Mouse (Mus musculus) left cerebral cortex, adult 18-20 months (tissue): ENCODE results near the gene Slit3. TPM values are rescaled to one million over a fixed set of nuclear protein-coding genes. Genes with fewer than 3 reads are reported as not detected.

Source experiments
- DNase-seq, 2 experiments: peaks; one replicate each; pipeline ENCODE4 v3.0.0; 2021 to 2022; ENCODE audit warnings: low spot score in 2 of 2, mixed read lengths in 1 of 2
- total RNA-seq, 2 experiments: library from RNA; stranded (reverse); gene quantifications; 2 replicates each; pipeline ENCODE4 v1.2.3; 2021

Gene Slit3
- total RNA-seq, 2 experiments from 2014 or later, result 45.7 to 50.4 TPM

- no peak for DNase-seq
Observed at GRCm38 (mm10) chr11:35302272-35302671, 181.2 kb downstream of the Slit3 start.

DNA sequence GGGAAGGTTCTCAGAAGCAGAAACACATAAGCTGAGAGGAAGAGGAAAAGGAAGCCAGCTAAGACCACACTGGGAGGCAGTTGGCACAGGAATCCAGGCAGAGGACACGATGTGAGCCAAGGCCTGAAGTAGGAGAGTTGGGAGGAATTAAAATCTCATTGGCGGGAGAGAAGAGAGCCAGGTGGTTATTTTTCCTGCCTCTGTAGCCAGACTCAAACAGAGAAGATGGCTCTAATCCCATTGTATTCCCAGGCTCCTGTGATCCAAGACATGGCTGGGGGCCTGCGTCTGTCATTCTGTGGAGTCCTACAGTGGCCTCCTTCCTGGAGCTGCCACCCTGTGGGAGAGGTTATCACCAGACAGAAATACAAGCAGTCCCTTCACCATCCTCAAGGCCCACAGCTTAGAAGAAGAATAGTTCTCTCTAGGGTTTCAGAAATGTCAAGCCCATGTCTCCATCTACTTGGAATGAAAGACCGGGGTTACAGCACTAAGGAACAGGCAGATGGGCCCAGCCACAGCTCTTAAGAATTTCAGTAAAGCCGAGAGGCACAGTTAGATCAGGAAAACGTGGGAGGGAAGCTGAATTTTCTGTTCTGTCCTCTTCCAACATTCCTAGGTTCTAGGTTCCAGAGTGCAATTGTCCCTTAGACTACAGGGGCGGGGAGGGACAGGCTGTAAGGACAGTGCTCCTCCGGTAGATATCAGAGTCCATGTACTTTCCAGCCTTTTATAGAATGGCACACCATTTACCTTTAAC is 183.4 kb downstream of the Slit3 start:
- DNase-seq, result no peak

- no peak for DNase-seq
Observed at GRCm38 (mm10) chr11:35305111-35305510, 184.1 kb downstream of the Slit3 start.

GRCm38 (mm10) chr11:35305910-35306309 is 184.9 kb downstream of the Slit3 start:
- no peak for DNase-seq

DNA sequence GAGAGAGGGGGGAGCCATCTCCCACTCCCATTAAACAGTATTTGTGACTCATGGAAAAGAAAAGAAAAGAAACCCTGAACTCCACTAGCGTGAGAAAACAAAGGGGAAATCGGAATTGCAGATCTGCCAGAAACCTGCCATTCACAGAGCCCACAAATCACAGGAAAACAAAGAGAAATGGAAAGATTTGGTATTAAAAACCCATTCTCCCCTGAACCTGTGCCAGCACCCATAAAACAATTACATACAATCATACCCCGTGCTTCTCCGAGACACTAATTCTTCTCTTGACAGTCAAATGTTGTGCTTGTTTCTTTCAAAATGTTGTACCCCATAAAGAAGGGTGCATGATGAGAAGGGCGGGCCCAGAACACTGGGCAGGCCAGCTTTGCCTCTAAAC is 185.9 kb downstream of the Slit3 start:
- DNase-seq, result no peak

GRCm38 (mm10) chr11:35307992-35308391 is 187.0 kb downstream of the Slit3 start:
- DNase-seq, result no peak

- DNase-seq, result no peak
Observed at GRCm38 (mm10) chr11:35315449-35316028, 194.5 kb downstream of the Slit3 start.

DNA sequence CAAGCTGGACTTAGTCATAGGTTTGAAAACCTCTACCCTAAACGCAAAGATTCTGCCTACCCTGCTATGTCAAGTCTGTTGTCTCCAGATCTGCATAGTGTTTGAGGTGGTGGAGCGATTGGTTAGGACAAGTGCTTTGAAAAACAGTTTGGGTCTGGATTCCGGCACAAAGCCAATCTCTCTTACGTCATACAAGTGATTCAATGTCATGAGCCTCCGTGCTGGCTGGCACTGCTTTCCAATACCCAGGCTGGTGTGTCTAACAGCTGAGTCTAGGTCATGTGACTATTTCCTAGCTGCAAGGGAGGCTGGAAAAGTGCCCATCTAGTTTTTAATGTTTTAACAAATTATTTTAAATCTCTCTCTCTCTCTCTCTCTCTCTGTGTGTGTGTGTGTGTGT is 196.2 kb downstream of the Slit3 start:
- no peak for DNase-seq

DNA sequence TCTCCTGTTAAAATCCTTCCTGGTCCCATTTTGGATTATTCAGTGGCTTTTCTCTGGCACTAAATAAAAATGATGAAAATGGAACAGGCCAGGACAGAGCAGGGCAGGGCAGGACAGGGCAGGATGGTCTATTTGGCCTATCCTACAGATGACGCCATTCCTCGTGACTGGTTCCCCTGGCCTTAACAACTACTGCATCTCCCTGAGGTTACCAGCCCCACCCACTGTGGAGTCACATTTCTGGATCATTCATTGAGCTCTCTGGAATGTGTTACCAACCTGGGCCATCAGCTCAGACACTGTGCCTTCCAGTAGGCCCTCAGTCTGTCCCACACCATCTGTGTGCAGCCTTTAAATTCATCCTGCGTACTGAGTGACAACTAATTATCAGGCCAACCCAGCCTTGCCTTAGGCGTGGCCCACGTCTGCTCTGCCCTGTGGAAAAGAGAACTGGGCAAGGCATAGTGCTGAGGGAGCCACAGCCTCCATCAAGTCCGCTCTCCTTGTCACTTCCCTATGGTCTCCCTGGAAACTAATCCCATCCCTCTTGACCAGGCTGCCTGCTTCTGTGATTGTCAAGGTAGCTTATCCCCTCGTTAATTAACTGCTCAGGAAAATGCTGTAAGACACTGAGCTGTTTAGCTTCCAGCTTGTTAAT is 196.9 kb downstream of the Slit3 start:
- no peak for DNase-seq

GRCm38 (mm10) chr11:35318433-35319020 is 197.5 kb downstream of the Slit3 start:
- no peak for DNase-seq

GRCm38 (mm10) chr11:35320518-35320917 is 199.5 kb downstream of the Slit3 start:
- DNase-seq, result no peak

DNA sequence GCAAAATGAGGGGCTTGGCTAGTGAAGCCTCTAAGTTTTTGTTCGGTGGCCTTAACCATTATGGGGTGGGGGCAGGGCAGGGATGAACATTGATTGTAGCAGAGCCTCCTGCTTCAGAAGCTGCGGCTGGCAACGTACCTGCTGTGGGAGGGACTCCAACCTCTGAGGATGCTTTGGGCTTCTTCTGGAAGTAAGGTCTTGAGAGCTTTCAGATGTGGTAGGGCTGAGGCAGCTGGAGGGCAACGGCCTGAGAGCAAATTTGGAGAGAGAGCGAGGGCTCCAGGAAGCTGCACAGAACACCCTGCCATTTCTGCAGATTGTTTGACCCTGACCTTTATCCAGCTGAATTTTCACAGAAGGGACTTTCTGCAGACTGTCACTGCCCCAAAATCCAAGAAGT is 203.4 kb downstream of the Slit3 start:
- no peak for DNase-seq

DNA sequence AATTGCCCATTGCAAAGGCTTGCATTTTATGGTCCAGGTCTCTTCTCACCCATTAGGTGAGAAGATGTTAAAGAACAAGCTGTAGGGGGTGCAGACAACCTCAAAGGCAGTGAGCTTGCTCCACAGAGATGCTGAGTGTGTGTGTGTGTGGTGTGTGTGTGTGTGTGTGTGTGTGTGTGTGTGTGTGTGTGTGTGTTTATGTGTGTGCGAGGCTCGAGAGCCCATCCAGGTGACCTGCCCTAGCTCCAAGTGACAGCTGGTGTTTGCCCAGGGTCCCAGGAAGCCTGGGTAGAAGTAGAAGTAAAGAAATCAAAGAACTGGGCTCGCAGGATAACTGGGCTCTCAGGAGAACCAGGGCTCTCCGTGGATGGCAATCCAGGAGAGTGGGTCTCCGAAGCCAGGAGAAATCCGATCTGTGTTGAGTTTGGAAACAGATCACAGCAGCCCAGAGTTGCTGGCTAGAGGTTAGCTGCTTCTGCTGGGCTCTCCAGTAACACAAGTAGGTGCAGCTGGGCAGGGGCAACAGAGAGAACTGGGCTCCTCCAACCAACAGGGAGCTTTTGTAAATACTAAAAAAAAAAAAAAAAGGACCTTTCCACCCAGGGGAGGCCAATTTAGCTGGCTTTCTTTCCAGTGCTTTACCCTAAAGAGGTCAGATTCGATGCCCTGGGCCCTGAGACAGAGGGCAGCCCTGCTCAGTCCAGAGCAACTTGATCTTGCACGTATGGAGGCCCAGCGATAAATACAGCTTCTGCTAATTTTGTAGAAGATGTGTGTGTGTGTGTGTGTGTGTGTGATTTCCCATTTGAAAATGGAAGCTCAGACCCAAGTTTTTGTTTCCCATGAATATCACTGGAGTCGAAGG is 204.3 kb downstream of the Slit3 start:
- DNase-seq, result no peak

GRCm38 (mm10) chr11:35326346-35326745 is 205.3 kb downstream of the Slit3 start:
- no peak for DNase-seq

DNA sequence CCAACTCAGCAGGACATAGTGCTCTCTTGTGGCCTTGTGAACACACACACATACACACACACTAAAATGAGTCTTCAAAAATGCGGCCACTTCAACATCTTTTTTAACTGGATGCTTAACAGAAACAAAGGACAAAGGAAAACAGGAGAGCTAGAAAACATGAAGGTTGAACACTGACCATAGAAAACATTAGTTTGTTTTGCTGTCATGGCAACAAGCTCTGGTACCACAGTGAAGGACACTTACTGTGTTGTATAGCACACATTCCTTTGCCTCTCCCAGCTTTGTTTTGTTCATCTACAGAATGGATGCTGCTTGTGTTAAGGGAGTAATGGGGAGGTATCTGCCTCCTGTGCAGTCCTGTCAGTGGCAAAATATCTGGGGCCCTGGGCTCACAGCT is 206.9 kb downstream of the Slit3 start:
- no peak for DNase-seq

DNA sequence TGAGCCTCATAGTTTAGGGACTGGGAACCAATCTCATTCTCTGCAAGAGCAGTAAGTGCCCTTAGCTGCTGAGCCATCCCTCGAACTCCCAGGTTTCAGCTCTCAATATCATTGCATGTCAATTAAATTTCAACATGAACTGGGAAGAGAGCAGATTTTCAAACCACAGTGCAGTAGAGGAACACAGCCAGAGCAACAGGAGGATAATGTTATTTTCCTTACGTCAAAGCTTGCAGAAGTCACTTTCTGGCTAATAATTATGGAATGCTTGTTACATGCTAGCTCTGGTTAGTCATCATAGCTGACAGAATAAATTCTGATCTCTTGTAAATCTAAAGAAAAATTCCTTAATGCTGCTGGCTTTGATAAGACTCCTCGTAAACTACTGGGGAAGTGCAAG is 210.5 kb downstream of the Slit3 start:
- DNase-seq, result no peak

- DNase-seq, result no peak
Observed at GRCm38 (mm10) chr11:35336558-35336957, 215.5 kb downstream of the Slit3 start.

DNA sequence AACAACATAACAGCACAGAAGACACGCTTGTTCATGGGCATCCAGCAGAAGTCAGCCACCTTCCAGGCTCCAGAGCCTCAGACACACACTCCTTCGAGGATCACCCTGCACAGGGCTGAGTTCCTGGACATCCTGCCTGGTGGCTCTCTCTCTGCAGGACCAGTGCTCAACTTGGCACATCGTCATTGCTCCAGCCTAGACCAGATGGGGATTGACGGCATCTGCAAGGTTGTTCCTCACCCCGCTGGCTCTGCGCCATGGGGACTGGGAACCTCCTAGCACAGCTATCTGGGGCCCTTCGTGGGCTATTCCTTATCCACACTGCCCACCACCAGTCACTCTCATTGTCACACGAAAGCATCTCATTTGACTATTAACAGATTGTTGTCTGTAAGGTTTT is 216.5 kb downstream of the Slit3 start:
- peak in 1 of 2 experiments; percentile 12 for DNase-seq

- DNase-seq, result no peak
Observed at GRCm38 (mm10) chr11:35337927-35338819, 217.1 kb downstream of the Slit3 start.

GRCm38 (mm10) chr11:35340752-35341151 is 219.7 kb downstream of the Slit3 start:
- no peak for DNase-seq
